Mouse (Mus musculus): Measurements from ENCODE around the gene Auts2. TPM values are rescaled to one million over a fixed set of nuclear protein-coding genes. Genes with fewer than 3 reads are reported as not detected.

Gene Auts2
- total and polyA plus RNA-seq, 3 experiments, result not detected

GRCm38 (mm10) chr5:131524900-131525465 is 1018.2 kb downstream of the Auts2 start:
- Histone ChIP-seq H3K4me2 (ENCODE audit: insufficient read depth, low read depth, poor library complexity, severe bottlenecking) (no peak overlapping the region), H3K4me3 (replicated peaks in 1 of 3; ENCODE audit: low read depth in 2 of 3, low read length in 2 of 3, poor library complexity in 1 of 3) (no peak overlapping the region), H3K4me1 (ENCODE audit: control insufficient read depth in 1 of 2, insufficient read depth in 2 of 2) (no peaks in the 10 kb centered on the region), H3K9me3 (replicated peaks; ENCODE audit: low read length) (peaks cover 83% of the 10 kb centered on the region), H3K36me3 (replicated peaks in 1 of 2; ENCODE audit: control insufficient read depth in 1 of 2, insufficient read depth in 1 of 2, low read length in 1 of 2) (no peaks in the 10 kb centered on the region), H3K27ac (ENCODE audit: insufficient read depth, low read depth) (no peak overlapping the region), H3K27me3 (replicated peaks) (no peaks in the 10 kb centered on the region), H3K79me2 (replicated peaks; ENCODE audit: control insufficient read depth, extremely low read depth, insufficient read depth, poor library complexity, severe bottlenecking) (no peaks in the 10 kb centered on the region), H3K9ac (ENCODE audit: insufficient read depth, low read depth) (no peak overlapping the region)
- TF ChIP-seq UBTF (IDR thresholded peaks at IDR 0.05; ENCODE audit: low read depth, low read length) (no peak), ETS1 (conservative IDR thresholded peaks at IDR 0.05; ENCODE audit: low read depth, low read length) (no peak), GABPA (IDR thresholded peaks at IDR 0.05; ENCODE audit: insufficient replicate concordance, low read depth, low read length) (no peak), CTCF (conservative IDR thresholded peaks at IDR 0.05 in 1 of 2, IDR thresholded peaks at IDR 0.05 in 1 of 2; ENCODE audit: low read depth in 2 of 2, low read length in 2 of 2) (no peak), TCF12 (IDR thresholded peaks at IDR 0.05; ENCODE audit: low read depth, low read length) (no peak), POLR2A (IDR thresholded peaks at IDR 0.05; ENCODE audit: low read depth, low read length) (no peak), MEF2A (IDR thresholded peaks at IDR 0.05; ENCODE audit: borderline replicate concordance, low read depth, low read length) (no peak), MAX (IDR thresholded peaks at IDR 0.05; ENCODE audit: low read length) (no peak), ZMIZ1 (IDR thresholded peaks at IDR 0.05; ENCODE audit: low read depth, low read length) (no peak), JUND (conservative IDR thresholded peaks at IDR 0.05; ENCODE audit: low read depth, low read length) (no peak), ELF1 (IDR thresholded peaks at IDR 0.05; ENCODE audit: low read depth, low read length) (no peak), SIN3A (IDR thresholded peaks at IDR 0.05; ENCODE audit: low read length) (no peak), MAZ (IDR thresholded peaks at IDR 0.05; ENCODE audit: low read depth, low read length) (no peak), RCOR1 (conservative IDR thresholded peaks at IDR 0.05; ENCODE audit: low read depth, low read length) (no peak), E2F4 (IDR thresholded peaks at IDR 0.05; ENCODE audit: insufficient replicate concordance, low read depth, low read length) (no peak), ZKSCAN1 (IDR thresholded peaks at IDR 0.05; ENCODE audit: borderline replicate concordance, low read depth, low read length) (no peak), MAFK (IDR thresholded peaks at IDR 0.05; ENCODE audit: insufficient replicate concordance, low read length) (no peak), ZC3H11A (IDR thresholded peaks at IDR 0.05; ENCODE audit: low read depth, low read length) (no peak)
- dilution Hi-C loops (cut with MboI; ENCODE audit: extremely low pct_ligation_motif_present, extremely low pct_unique_long_range_greater_than_20kb, low sequenced_read_pairs) (no loop called here), in situ Hi-C loops (cut with MboI; ENCODE audit: low pct_ligation_motif_present, low pct_unique_long_range_greater_than_20kb, low sequenced_read_pairs) (no loop called here)
- no peak for DNase-seq (ENCODE audit: extremely low read depth)

GRCm38 (mm10) chr5:131519560-131519959 is 1023.6 kb downstream of the Auts2 start:
- TF ChIP-seq NRF1 (IDR thresholded peaks at IDR 0.05; ENCODE audit: low read depth, low read length) (no peak), JUN (IDR thresholded peaks at IDR 0.05; ENCODE audit: insufficient read depth, low read depth, low read length) (no peak), USF1 (IDR thresholded peaks at IDR 0.05; ENCODE audit: low read depth, low read length) (no peak), POLR2AphosphoS2 (IDR thresholded peaks at IDR 0.05; ENCODE audit: low read depth, low read length) (no peak), UBTF (IDR thresholded peaks at IDR 0.05; ENCODE audit: low read depth, low read length) (no peak), PAX5 (IDR thresholded peaks at IDR 0.05; ENCODE audit: low read length) (no peak), ZMIZ1 (IDR thresholded peaks at IDR 0.05; ENCODE audit: low read depth, low read length) (no peak), JUND (conservative IDR thresholded peaks at IDR 0.05; ENCODE audit: low read depth, low read length) (no peak), KAT2A (IDR thresholded peaks at IDR 0.05; ENCODE audit: insufficient replicate concordance, low read length) (no peak), SMC3 (IDR thresholded peaks at IDR 0.05; ENCODE audit: low read depth, low read length) (no peak), POLR2A (IDR thresholded peaks at IDR 0.05; ENCODE audit: low read depth, low read length) (no peak), SIN3A (IDR thresholded peaks at IDR 0.05; ENCODE audit: low read length) (no peak), MXI1 (IDR thresholded peaks at IDR 0.05; ENCODE audit: low read depth, low read length) (no peak)
- no peaks in the 10 kb centered on the region for H3K36me3 ChIP-seq (replicated peaks in 1 of 2; ENCODE audit: control insufficient read depth in 1 of 2, insufficient read depth in 1 of 2, low read length in 1 of 2)
- no peaks in the 10 kb centered on the region for H3K27me3 ChIP-seq (replicated peaks)
- H3K27ac ChIP-seq (ENCODE audit: insufficient read depth, low read depth), result no peak overlapping the region
- in situ Hi-C loops (cut with MboI; ENCODE audit: low pct_ligation_motif_present, low pct_unique_long_range_greater_than_20kb, low sequenced_read_pairs) (no loop called here), dilution Hi-C loops (cut with MboI; ENCODE audit: extremely low pct_ligation_motif_present, extremely low pct_unique_long_range_greater_than_20kb, low sequenced_read_pairs) (no loop called here)
- H3K9ac ChIP-seq (ENCODE audit: insufficient read depth, low read depth), result no peak overlapping the region
- H3K9me3 ChIP-seq (replicated peaks; ENCODE audit: low read length), result peaks cover 90% of the 10 kb centered on the region
- H3K4me1 ChIP-seq (ENCODE audit: control insufficient read depth in 1 of 2, insufficient read depth in 2 of 2), result no peaks in the 10 kb centered on the region
- H3K79me2 ChIP-seq (replicated peaks; ENCODE audit: control insufficient read depth, extremely low read depth, insufficient read depth, poor library complexity, severe bottlenecking), result no peaks in the 10 kb centered on the region
- no peak for DNase-seq (ENCODE audit: extremely low read depth)
- no peak overlapping the region for H3K4me3 ChIP-seq (replicated peaks in 1 of 3; ENCODE audit: low read depth in 2 of 3, low read length in 2 of 3, poor library complexity in 1 of 3)
- H3K4me2 ChIP-seq (ENCODE audit: insufficient read depth, low read depth, poor library complexity, severe bottlenecking), result no peak overlapping the region

Data from CH12.LX (cell line).